In the genomic region with DNA sequence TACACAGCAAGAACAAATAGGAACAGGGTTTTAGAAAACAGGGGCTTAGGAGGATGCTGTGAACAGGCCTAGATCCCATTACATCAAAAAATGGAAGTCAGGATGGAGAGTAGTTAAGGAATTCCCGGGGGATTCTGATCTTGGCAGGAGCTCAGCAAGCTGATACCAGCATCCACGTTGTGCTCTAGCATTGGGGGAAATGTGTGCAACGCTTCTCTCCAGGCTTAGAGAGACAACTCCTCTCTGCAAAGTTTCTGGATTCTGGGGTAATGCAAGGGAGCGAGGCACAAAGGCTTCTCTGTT, we compare ENCODE assay signal across 9 mouse cellular contexts.
A peak's percentile ranks its signal among the peaks of the same experiment; 100 is the strongest.
DNase-seq lines count a peak whose midpoint lies in the region; ATAC-seq lines count a peak whose summit lies in the region.
"Had no signal": no experiment of that assay in that cellular context is flagged by ENCODE, and none has a peak within 500 bp of the region (broad histone marks: within the 10 kb centered on the region; RNA-seq: fewer than 3 reads in every experiment).

No protein-coding gene starts in this region.

- WGBS in heart, embryonic 11.5 days (ENCODE audit: insufficient replicate concordance) = 32% methylated on average over 4 of the region's 4 CpGs

- DNase-seq in heart, adult 11 months = peak; percentile 97
- DNase-seq in MN1 (ENCODE audit: low spot score) = peak; percentile 58
- peak; percentile 70 for DNase-seq in gastrocnemius, postnatal 14 days
- peak; percentile 3 to 4 for DNase-seq in kidney, adult 8-10 months
- DNase-seq in spleen, postnatal 10 days (ENCODE audit: low spot score in 2 of 2) = no peak
- no peak for DNase-seq in Muller cell, postnatal 12 days (ENCODE audit: inconsistent ontology term)
- DNase-seq in urinary bladder, adult 18-20 months (ENCODE audit: low spot score in 2 of 2) = no peak

- intact Hi-C loops in gastrocnemius, postnatal 14 days (cut with DNase I; ENCODE audit: low total_unique reads) = no loop called here

- no peak overlapping the region for H3K4me3 ChIP-seq in heart, embryonic 11.5 days (ENCODE audit: low read depth, low read length)
- H3K4me3 ChIP-seq: megakaryocyte, embryonic 14.5 days had no signal

- H3K4me1 ChIP-seq in heart, embryonic 11.5 days (ENCODE audit: control insufficient read depth, insufficient read depth, low read length) = peaks cover 13% of the 10 kb centered on the region
- H3K4me1 ChIP-seq: megakaryocyte, embryonic 14.5 days had no signal

- no peak overlapping the region; the same call in 1 of the 2 replicates for H3K27ac ChIP-seq in heart, embryonic 11.5 days (ENCODE audit: low read depth, low read length)

- no peak overlapping the region for H3K4me2 ChIP-seq in heart, embryonic 11.5 days

- H3K36me3 ChIP-seq in heart, embryonic 11.5 days (ENCODE audit: control insufficient read depth, insufficient read depth, low read length) = no peaks in the 10 kb centered on the region

- H3K27me3 ChIP-seq in heart, embryonic 11.5 days (ENCODE audit: control insufficient read depth, insufficient read depth, low read length) = no peaks in the 10 kb centered on the region
- H3K27me3 ChIP-seq: megakaryocyte, embryonic 14.5 days had no signal

- no peaks in the 10 kb centered on the region for H3K9me3 ChIP-seq in heart, embryonic 11.5 days (replicated peaks; ENCODE audit: control insufficient read depth, low read length)

- H3K9ac ChIP-seq in heart, embryonic 11.5 days (ENCODE audit: low read depth, low read length) = no peak overlapping the region

- no peak for ATAC-seq in heart, embryonic 11.5 days (replicated peaks; ENCODE audit: insufficient number of reproducible peaks, low FRiP score, low TSS enrichment)

Comparison
In these comparisons a context has a peak if more than half of its experiments do, and no peak if none do; other contexts are left out.
1. DNase-seq: peak in heart, adult 11 months (single experiment), MN1 (single experiment), gastrocnemius, postnatal 14 days (single experiment) and kidney, adult 8-10 months (2 of 2); none in spleen, postnatal 10 days (0 of 2), Muller cell, postnatal 12 days (single experiment) and urinary bladder, adult 18-20 months (0 of 2).